Comparison of ENCODE assay signal across 9 mouse cellular contexts in the genomic region with DNA sequence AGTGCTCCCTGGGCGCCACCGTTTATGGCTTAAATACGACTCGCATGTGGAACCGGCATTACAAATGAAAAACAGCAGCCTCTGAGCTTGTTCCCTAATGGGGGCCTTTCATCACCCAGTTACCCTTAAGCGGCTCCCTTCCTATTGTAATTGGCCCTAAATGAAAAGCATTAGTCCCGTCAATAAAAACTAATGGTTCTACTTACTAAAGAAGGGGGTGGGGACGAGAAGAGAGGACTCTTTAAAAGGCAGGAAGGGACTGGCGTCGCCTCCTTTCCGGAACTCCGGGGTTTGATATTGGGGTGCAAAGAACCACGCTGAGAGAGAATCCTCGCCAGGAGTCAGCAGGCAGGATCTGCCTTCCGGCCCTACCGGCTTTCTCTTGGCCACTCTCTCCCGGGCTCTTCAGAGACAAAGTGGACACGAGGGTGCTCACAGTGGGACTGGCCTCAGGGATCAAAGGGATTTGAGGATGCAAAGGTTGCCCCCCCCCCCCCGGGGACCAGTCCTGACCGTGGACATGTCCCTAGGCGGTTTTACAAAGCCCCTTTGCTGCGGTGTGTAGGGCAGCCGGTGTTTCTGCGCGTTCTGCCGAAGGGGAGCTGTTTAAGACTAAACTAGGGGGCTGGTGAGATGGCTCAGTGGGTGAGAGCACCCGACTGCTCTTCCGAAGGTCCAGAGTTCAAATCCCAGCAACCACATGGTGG.
DNase-seq lines count a peak whose midpoint lies in the region; ATAC-seq and TF ChIP-seq lines count a peak whose summit lies in the region.
"Had no signal": no experiment of that assay in that cellular context is flagged by ENCODE, and none has a peak within 500 bp of the region (broad histone marks: within the 10 kb centered on the region; RNA-seq: fewer than 3 reads in every experiment).

No protein-coding gene starts in this region.

- WGBS in hindbrain, embryonic 10.5 days = 3% methylated on average over 28 of the region's 28 CpGs
- 3% methylated on average over 28 of the region's 28 CpGs for WGBS in midbrain, embryonic 13.5 days
- WGBS in liver, postnatal 0 days (ENCODE audit: insufficient replicate concordance) = 6% methylated on average over 28 of the region's 28 CpGs

- H3K27ac ChIP-seq in brown adipose tissue, adult 24 weeks (replicated peaks; ENCODE audit: low read depth, low read length) = no peak overlapping the region
- H3K27ac ChIP-seq in hindbrain, embryonic 10.5 days = peak overlapping the region; percentile 59; the same call in 1 of the 2 replicates
- no peak overlapping the region for H3K27ac ChIP-seq in midbrain, embryonic 13.5 days
- H3K27ac ChIP-seq in liver, postnatal 0 days (ENCODE audit: low read depth) = no peak overlapping the region

- no peak for TF ChIP-seq EP300 in liver, postnatal 0 days (IDR thresholded peaks at IDR 0.05; ENCODE audit: low read depth)

- ATAC-seq in midbrain, embryonic 13.5 days = peak; percentile 50
- ATAC-seq in liver, postnatal 0 days = no peak

- DNase-seq in ZHBTc4 (ENCODE audit: low read depth, low spot score) = peak; percentile 28
- peak; percentile 39 for DNase-seq in hindbrain, embryonic 10.5 days (ENCODE audit: low spot score)
- no peak for DNase-seq in right cerebral cortex, postnatal 4 days
- DNase-seq in liver, postnatal 0 days = no peak
- DNase-seq in kidney, postnatal 10 days = no peak
- DNase-seq: gastrocnemius, postnatal 14 days had no signal

- H3K4me2 ChIP-seq in midbrain, embryonic 13.5 days (replicated peaks) = peak overlapping the region; percentile 44
- H3K4me2 ChIP-seq in liver, postnatal 0 days (ENCODE audit: low read depth, low read length) = no peak overlapping the region
- H3K4me2 ChIP-seq: liver, embryonic 11.5 days had no signal

- TF ChIP-seq CTCF in liver, postnatal 0 days (IDR thresholded peaks at IDR 0.05; ENCODE audit: low read depth) = no peak

- H3K27me3 ChIP-seq in hindbrain, embryonic 10.5 days (ENCODE audit: insufficient read depth, poor library complexity, severe bottlenecking) = peaks cover 52% of the 10 kb centered on the region
- peaks cover 52% of the 10 kb centered on the region for H3K27me3 ChIP-seq in midbrain, embryonic 13.5 days
- peaks cover 19% of the 10 kb centered on the region for H3K27me3 ChIP-seq in liver, postnatal 0 days (ENCODE audit: insufficient read depth, low read length)

- H3K9ac ChIP-seq in midbrain, embryonic 13.5 days (replicated peaks) = no peak overlapping the region; the same call in 1 of the 2 replicates
- no peak overlapping the region for H3K9ac ChIP-seq in liver, postnatal 0 days (replicated peaks)

- H3K9me3 ChIP-seq in hindbrain, embryonic 10.5 days = peaks cover 10% of the 10 kb centered on the region; the same call in 1 of the 2 replicates
- 0 out of 2 replicates have a peak, but pooled peaks cover 7% of the 10 kb centered on the region for H3K9me3 ChIP-seq in midbrain, embryonic 13.5 days
- no peaks in the 10 kb centered on the region for H3K9me3 ChIP-seq in liver, postnatal 0 days (ENCODE audit: low read length)

- H3K4me3 ChIP-seq in brown adipose tissue, adult 24 weeks (ENCODE audit: insufficient read depth, low read depth, low read length) = peak overlapping the region; percentile 14
- H3K4me3 ChIP-seq in hindbrain, embryonic 10.5 days = peak overlapping the region; percentile 43
- peak overlapping the region; percentile 23 for H3K4me3 ChIP-seq in midbrain, embryonic 13.5 days (replicated peaks)
- H3K4me3 ChIP-seq in liver, postnatal 0 days (ENCODE audit: low read depth, low read length) = no peak overlapping the region

- no peaks in the 10 kb centered on the region for H3K36me3 ChIP-seq in hindbrain, embryonic 10.5 days
- no peaks in the 10 kb centered on the region for H3K36me3 ChIP-seq in midbrain, embryonic 13.5 days
- H3K36me3 ChIP-seq in liver, postnatal 0 days (replicated peaks; ENCODE audit: insufficient read depth, low read length) = no peaks in the 10 kb centered on the region

- H3K4me1 ChIP-seq in brown adipose tissue, adult 24 weeks (ENCODE audit: control insufficient read depth, insufficient read depth, insufficient read length, low read length) = no peaks in the 10 kb centered on the region
- H3K4me1 ChIP-seq in hindbrain, embryonic 10.5 days (replicated peaks) = peaks cover 27% of the 10 kb centered on the region
- peaks cover 8% of the 10 kb centered on the region for H3K4me1 ChIP-seq in midbrain, embryonic 13.5 days (replicated peaks)
- H3K4me1 ChIP-seq in liver, postnatal 0 days (ENCODE audit: insufficient read depth) = no peaks in the 10 kb centered on the region

Comparison
In these comparisons a context has a peak if more than half of its experiments do, and no peak if none do; other contexts are left out.
1. DNase-seq: peak in ZHBTc4 (single experiment) and hindbrain, embryonic 10.5 days (single experiment); none in right cerebral cortex, postnatal 4 days (single experiment), liver, postnatal 0 days (single experiment) and kidney, postnatal 10 days (single experiment).